Mouse (Mus musculus): ENCODE measurements around the gene Cxcl17. TPM values are rescaled to one million over a fixed set of nuclear protein-coding genes. Genes with fewer than 3 reads are reported as not detected.
A peak's percentile ranks its signal among the peaks of the same experiment; 100 is the strongest.

The Cxcl17 gene
- polyA plus RNA-seq, 1 experiment from 2014 or later, result 0.15 TPM

DNA sequence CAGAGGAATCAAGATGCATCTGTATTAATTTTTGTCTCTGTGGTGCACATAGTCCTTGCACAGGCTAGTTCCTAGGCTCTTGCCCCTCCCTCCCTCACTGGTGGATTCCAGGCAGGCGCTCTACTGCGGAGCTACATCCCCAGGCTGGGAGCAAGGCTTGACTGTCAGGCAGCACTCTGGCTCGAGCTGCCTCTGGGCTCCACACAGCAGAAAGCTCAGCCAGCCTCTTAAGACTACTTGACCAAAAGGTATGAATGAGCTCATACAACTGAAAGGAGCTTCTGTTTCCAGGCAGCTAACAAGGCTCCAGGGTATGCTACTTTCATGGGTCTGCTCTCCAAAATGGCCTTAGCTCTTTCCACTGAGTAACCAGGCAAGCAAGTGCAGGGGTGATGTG lies 31.4 kb downstream of the Cxcl17 start:
- no peak overlapping the region for H3K9ac ChIP-seq (ENCODE audit: low read depth, low read length)
- H3K9me3 ChIP-seq (replicated peaks; ENCODE audit: control insufficient read depth, low read length), result no peaks in the 10 kb centered on the region
- no peak overlapping the region for H3K4me3 ChIP-seq (ENCODE audit: low read depth, low read length)
- peaks cover 29% of the 10 kb centered on the region for H3K4me1 ChIP-seq (ENCODE audit: control insufficient read depth, low read depth, low read length)
- H3K36me3 ChIP-seq (ENCODE audit: control insufficient read depth, insufficient read depth), result 0 out of 2 replicates have a peak, but pooled peaks cover 3% of the 10 kb centered on the region
- ATAC-seq (ENCODE audit: low read depth), result no peak
- no peak overlapping the region for H3K4me2 ChIP-seq (ENCODE audit: low read depth, low read length)
- no peaks in the 10 kb centered on the region for H3K27me3 ChIP-seq (ENCODE audit: control insufficient read depth, insufficient read depth, low read depth, low read length)
- 62% methylated on average over 3 of the region's 3 CpGs for WGBS (ENCODE audit: insufficient replicate concordance)
- no peak overlapping the region for H3K27ac ChIP-seq (ENCODE audit: low read length)

DNA sequence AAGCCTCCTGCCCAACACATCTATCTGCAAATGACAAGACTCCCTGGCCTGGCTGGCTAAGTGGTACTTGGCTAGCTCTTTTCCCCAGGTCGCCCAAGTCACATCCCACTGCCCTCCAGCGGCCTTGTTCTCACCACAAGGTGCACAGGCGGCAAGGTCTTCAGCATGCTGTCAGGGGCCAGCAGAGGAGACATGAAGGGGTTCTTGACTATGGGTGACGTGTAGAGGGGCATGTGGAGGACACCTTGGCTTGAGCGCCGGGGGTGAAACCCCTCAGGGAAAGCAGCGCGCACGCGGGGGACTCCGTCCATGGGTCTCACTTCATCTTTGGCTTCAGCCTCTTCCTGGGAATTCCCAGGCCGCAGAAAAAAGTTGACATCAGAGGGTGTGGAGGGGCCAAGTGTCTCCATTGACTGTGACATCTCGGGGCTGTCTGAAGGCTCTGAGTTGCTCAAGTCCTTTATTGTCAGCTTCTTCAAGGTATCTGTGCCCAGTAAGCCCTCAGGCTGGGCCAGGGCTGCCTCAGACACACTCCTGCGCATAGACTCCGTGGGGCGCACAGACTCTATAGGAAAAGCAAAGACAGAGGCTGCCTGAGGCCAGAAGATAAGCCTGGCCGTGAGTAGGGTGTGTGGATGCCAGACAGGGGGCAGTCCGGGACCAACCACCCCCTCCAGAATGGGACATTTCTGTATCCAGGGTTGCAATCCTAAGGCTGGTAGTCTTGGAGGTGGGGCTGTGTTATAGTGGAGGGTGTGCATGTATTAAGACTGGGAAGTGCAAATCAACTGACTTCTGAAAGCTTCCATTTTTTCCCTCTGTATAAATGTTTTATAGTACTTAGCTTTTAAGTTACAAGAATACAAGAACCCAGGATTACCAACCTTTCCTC lies 32.0 kb downstream of the Cxcl17 start:
- WGBS (ENCODE audit: insufficient replicate concordance), result 43% methylated on average over 18 of the region's 18 CpGs
- no peaks in the 10 kb centered on the region for H3K27me3 ChIP-seq (ENCODE audit: control insufficient read depth, insufficient read depth, low read depth, low read length)
- no peak overlapping the region for H3K4me3 ChIP-seq (ENCODE audit: low read depth, low read length)

DNA sequence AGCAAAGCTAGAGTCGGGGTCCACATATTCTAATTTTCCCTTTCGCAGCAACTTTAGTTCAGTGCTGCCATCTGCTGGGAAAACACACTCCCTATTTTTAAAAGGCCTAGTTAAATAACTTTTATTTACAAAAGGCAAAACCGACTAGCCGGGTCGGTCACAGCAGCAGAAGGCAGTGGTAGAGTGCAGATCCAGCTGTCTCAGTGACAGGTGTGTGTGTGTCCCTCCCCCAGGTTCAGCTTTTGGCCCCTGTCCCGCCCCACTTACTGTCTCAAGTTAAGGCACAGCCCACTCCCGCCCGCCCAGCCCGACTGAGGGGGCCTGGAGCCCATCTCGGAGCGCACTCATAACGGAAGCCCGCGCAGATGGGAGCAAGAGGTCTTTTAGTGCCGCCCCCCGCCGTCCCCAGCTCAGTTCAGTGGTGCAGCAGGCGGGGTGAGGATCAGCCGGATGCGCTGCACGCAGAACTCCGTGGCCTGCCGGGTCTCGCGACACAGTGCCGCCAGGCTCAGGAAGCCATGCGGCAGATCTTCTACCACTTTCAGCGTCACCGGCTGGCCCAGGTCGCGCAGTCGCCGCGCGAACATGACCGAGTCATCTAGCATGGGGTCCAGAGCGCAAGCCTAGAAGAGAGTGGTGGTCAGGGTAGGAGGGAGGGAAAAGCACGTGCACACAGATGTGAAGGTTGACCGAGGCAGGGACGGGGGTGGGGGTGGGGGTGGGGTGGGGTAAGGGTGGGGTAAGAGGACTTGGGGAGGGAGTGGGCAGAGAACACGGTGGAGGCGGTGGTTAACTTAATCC lies 32.9 kb downstream of the Cxcl17 start:
- peak; percentile 50 for ATAC-seq (ENCODE audit: low read depth)
- 3% methylated on average over 42 of the region's 42 CpGs for WGBS (ENCODE audit: insufficient replicate concordance)
- Histone ChIP-seq H3K9ac (ENCODE audit: low read depth, low read length) (peak overlapping the region; percentile 44), H3K27ac (ENCODE audit: low read length) (no peak overlapping the region), H3K9me3 (replicated peaks; ENCODE audit: control insufficient read depth, low read length) (no peaks in the 10 kb centered on the region), H3K4me1 (ENCODE audit: control insufficient read depth, low read depth, low read length) (peaks cover 18% of the 10 kb centered on the region), H3K4me2 (ENCODE audit: low read depth, low read length) (peak overlapping the region; percentile 77), H3K4me3 (ENCODE audit: low read depth, low read length) (peak overlapping the region; percentile 48), H3K27me3 (ENCODE audit: control insufficient read depth, insufficient read depth, low read depth, low read length) (no peaks in the 10 kb centered on the region), H3K36me3 (ENCODE audit: control insufficient read depth, insufficient read depth) (0 out of 2 replicates have a peak, but pooled peaks cover 3% of the 10 kb centered on the region)

More for the DNA sequence above, 32.0 kb downstream of the Cxcl17 start:
- peaks cover 23% of the 10 kb centered on the region for H3K4me1 ChIP-seq (ENCODE audit: control insufficient read depth, low read depth, low read length)
- H3K36me3 ChIP-seq (ENCODE audit: control insufficient read depth, insufficient read depth), result 0 out of 2 replicates have a peak, but pooled peaks cover 3% of the 10 kb centered on the region
- H3K9me3 ChIP-seq (replicated peaks; ENCODE audit: control insufficient read depth, low read length), result no peaks in the 10 kb centered on the region
- ATAC-seq (ENCODE audit: low read depth), result peak; percentile 51
- H3K9ac ChIP-seq (ENCODE audit: low read depth, low read length), result no peak overlapping the region
- H3K27ac ChIP-seq (ENCODE audit: low read length), result no peak overlapping the region
- H3K4me2 ChIP-seq (ENCODE audit: low read depth, low read length), result no peak overlapping the region

DNA sequence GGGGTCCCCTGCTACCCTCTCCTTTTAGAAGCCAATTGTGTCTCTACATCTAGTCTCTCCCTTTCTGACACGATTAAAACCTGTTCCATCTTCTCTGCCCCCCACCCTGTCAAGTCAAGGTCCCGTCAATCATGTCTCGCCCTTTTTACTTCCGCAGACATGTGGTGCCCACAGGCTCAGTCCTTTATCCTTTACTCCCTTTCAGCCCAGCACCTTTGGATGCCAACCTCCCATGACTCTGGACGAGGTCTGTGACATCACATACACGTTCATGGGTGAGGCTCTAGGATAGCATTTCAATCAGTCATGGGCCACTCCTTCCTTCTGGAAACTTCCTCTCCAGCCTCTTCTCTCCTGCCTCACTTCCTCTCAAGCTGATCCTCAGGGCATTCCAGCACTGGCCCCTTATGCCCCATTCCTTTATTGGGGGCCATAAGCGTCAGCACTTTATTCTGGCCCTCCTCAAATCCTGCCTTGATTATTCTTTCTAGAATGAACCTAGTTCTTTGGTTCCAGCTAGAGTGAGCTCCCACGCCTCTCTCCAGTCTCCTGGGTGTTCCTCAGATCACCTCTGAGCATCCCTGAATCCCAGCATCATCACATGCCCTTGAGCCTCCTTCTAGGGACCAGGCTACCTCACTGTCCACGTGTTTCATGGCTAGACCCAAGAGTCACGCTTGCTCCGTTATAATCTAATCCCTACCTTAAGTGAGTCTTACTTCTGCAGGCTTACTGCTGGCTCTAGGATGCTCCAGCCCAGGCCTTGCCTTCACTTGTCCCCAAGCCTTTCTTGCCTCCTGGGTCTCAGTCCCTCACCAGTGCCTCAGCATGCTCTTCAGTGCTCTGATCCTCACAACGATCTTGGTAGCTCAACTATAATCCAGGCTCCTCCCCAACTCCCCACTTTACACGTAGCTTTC lies 34.2 kb downstream of the Cxcl17 start:
- peaks cover 18% of the 10 kb centered on the region for H3K4me1 ChIP-seq (ENCODE audit: control insufficient read depth, low read depth, low read length)
- ATAC-seq (ENCODE audit: low read depth), result no peak
- H3K4me3 ChIP-seq (ENCODE audit: low read depth, low read length), result no peak overlapping the region
- H3K36me3 ChIP-seq (ENCODE audit: control insufficient read depth, insufficient read depth), result 0 out of 2 replicates have a peak, but pooled peaks cover 3% of the 10 kb centered on the region
- H3K9me3 ChIP-seq (replicated peaks; ENCODE audit: control insufficient read depth, low read length), result no peaks in the 10 kb centered on the region
- no peak overlapping the region for H3K9ac ChIP-seq (ENCODE audit: low read depth, low read length)
- 63% methylated on average over 13 of the region's 13 CpGs for WGBS (ENCODE audit: insufficient replicate concordance)
- H3K4me2 ChIP-seq (ENCODE audit: low read depth, low read length), result no peak overlapping the region
- no peaks in the 10 kb centered on the region for H3K27me3 ChIP-seq (ENCODE audit: control insufficient read depth, insufficient read depth, low read depth, low read length)
- H3K27ac ChIP-seq (ENCODE audit: low read length), result no peak overlapping the region

DNA sequence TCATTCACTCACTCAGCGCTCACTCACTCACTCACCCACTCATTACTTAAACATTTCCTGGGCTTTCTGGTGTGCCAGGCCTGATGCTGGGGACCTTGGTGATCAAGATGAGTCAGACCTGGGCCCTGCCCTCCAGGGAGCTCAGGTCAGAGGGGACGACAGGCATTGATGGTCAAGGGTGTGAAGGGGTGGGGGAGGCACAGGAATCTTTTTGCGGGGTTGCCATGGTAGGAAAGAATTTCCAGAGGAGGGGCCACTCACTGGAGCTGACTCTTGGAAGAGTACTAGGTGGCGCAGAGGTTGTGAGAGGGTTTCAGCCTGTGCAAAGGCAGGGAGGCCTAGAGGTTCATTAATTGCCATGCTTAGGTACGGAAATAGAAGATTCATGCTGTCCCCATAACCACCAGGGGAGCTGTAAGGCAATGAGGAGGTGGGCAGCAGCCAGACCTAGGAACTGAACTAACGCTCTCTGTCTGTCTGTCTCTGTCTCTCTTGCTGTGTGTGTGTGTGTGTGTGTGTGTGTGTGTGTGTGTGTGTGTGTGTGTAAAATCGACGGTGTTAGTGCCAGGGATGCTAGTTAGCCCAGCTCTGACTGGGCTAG lies 35.5 kb downstream of the Cxcl17 start:
- no peak overlapping the region for H3K9ac ChIP-seq (ENCODE audit: low read depth, low read length)
- H3K4me3 ChIP-seq (ENCODE audit: low read depth, low read length), result no peak overlapping the region
- peak overlapping the region; percentile 47; the same call in 1 of the 2 replicates for H3K4me2 ChIP-seq (ENCODE audit: low read depth, low read length)
- no peaks in the 10 kb centered on the region for H3K27me3 ChIP-seq (ENCODE audit: control insufficient read depth, insufficient read depth, low read depth, low read length)
- peaks cover 18% of the 10 kb centered on the region for H3K4me1 ChIP-seq (ENCODE audit: control insufficient read depth, low read depth, low read length)
- 44% methylated on average over 8 of the region's 8 CpGs for WGBS (ENCODE audit: insufficient replicate concordance)
- H3K9me3 ChIP-seq (replicated peaks; ENCODE audit: control insufficient read depth, low read length), result no peaks in the 10 kb centered on the region
- no peak overlapping the region for H3K27ac ChIP-seq (ENCODE audit: low read length)
- no peak for ATAC-seq (ENCODE audit: low read depth)
- H3K36me3 ChIP-seq (ENCODE audit: control insufficient read depth, insufficient read depth), result 0 out of 2 replicates have a peak, but pooled peaks cover 3% of the 10 kb centered on the region

DNA sequence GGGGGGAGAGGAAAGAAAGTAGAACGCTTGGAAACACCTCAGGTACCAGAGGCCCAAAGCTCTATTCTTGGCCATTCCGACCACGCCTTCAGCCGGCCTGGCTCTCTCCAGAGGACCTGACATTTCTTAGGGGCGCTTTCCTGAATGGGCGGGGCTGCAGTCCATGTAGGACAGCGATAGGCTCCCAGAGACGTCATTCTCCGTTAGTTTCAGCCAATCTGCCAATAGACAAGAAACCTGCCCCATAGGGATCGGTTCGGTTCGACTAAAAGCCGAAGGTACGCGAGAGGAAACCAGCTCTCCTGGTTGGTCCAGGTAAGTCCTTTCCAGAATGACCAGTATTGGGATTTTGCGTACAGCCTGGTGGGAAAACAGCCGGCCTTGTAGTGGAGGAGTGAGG lies 36.1 kb downstream of the Cxcl17 start:
- Histone ChIP-seq H3K4me1 (ENCODE audit: control insufficient read depth, low read depth, low read length) (peaks cover 18% of the 10 kb centered on the region), H3K27me3 (ENCODE audit: control insufficient read depth, insufficient read depth, low read depth, low read length) (no peaks in the 10 kb centered on the region), H3K9ac (ENCODE audit: low read depth, low read length) (no peak overlapping the region), H3K27ac (ENCODE audit: low read length) (no peak overlapping the region), H3K4me2 (ENCODE audit: low read depth, low read length) (peak overlapping the region; percentile 47), H3K4me3 (ENCODE audit: low read depth, low read length) (peak overlapping the region; percentile 35), H3K36me3 (ENCODE audit: control insufficient read depth, insufficient read depth) (no peaks in the 10 kb centered on the region), H3K9me3 (replicated peaks; ENCODE audit: control insufficient read depth, low read length) (no peaks in the 10 kb centered on the region)
- 5% methylated on average over 17 of the region's 17 CpGs for WGBS (ENCODE audit: insufficient replicate concordance)
- ATAC-seq (ENCODE audit: low read depth), result peak; percentile 45

DNA sequence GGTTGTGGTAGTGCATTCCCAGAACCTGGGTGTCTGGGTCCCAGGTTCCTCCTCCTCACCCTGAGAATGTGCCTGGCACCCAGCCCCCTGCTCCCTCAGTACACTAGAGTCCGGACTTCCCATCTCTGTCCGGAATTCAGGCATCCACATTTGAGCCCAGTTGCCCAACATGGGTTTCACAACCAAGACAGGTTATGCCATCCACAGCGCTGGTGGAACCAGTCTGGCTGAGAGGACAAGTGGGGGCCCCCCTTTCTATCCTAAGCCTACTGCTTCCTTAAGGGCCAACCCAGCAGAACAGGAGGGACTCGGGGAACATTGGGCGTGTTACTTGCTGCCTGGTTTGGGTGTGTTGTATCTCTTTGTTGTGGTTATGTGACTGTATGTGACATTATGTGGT lies 40.2 kb downstream of the Cxcl17 start:
- Histone ChIP-seq H3K36me3 (ENCODE audit: control insufficient read depth, insufficient read depth) (no peaks in the 10 kb centered on the region), H3K27ac (ENCODE audit: low read length) (no peak overlapping the region), H3K9me3 (replicated peaks; ENCODE audit: control insufficient read depth, low read length) (no peaks in the 10 kb centered on the region), H3K27me3 (ENCODE audit: control insufficient read depth, insufficient read depth, low read depth, low read length) (peaks cover 23% of the 10 kb centered on the region), H3K4me1 (ENCODE audit: control insufficient read depth, low read depth, low read length) (peaks cover 3% of the 10 kb centered on the region; the same call in 1 of the 2 replicates), H3K4me2 (ENCODE audit: low read depth, low read length) (no peak overlapping the region), H3K9ac (ENCODE audit: low read depth, low read length) (no peak overlapping the region), H3K4me3 (ENCODE audit: low read depth, low read length) (no peak overlapping the region)
- ATAC-seq (ENCODE audit: low read depth), result no peak
- 59% methylated on average over 5 of the region's 5 CpGs for WGBS (ENCODE audit: insufficient replicate concordance)
